Mouse (Mus musculus): ENCODE results near the gene Plscr2.

- TF ChIP-seq CTCF (conservative IDR thresholded peaks at IDR 0.05; ENCODE audit: low read length) (no peak), POU5F1 (IDR thresholded peaks at IDR 0.05; ENCODE audit: borderline replicate concordance, low read length) (no peak), NANOG (IDR thresholded peaks at IDR 0.05; ENCODE audit: borderline replicate concordance, low read length) (no peak)
Measured at GRCm38 (mm10) chr9:92226795-92227194, 48.6 kb upstream of the Plscr2 start.

Measured in E14TG2a.4 (cell line).